Mouse (Mus musculus) brown adipose tissue, adult 24 weeks (tissue): ENCODE data around the gene Coa3. TPM values are rescaled to one million over a fixed set of nuclear protein-coding genes. Genes with fewer than 3 reads are reported as not detected.

Source experiments
- H3K27ac ChIP-seq: fragments of 200-500 bp; replicated peaks from 2 replicates; pipeline ENCODE4 v1.5.1; 2012; ENCODE audit warnings: low read depth, mild to moderate bottlenecking, low read length
- H3K4me1 ChIP-seq: fragments of 200-500 bp; 2 replicates; pipeline ENCODE4 v1.6.1; 2012; ENCODE audit warnings: low read length, mixed read lengths; ENCODE audit not compliant: control insufficient read depth, insufficient read depth, insufficient read length
- H3K4me3 ChIP-seq: fragments of 200-500 bp; 2 replicates; pipeline ENCODE4 v1.5.1; 2012; ENCODE audit warnings: low read depth, mild to moderate bottlenecking, low read length, moderate library complexity; ENCODE audit not compliant: insufficient read depth
- polyA plus RNA-seq: library from polyadenylated mRNA; stranded (reverse); fragments of >200 nt; gene quantifications from 2 replicates; pipeline ENCODE4 v1.2.4, GENCODE M21; 2012; ENCODE audit not compliant: missing spikeins, insufficient read depth, insufficient read length

The Coa3 gene
- polyA plus RNA-seq, 1 experiment: 144 TPM

DNA sequence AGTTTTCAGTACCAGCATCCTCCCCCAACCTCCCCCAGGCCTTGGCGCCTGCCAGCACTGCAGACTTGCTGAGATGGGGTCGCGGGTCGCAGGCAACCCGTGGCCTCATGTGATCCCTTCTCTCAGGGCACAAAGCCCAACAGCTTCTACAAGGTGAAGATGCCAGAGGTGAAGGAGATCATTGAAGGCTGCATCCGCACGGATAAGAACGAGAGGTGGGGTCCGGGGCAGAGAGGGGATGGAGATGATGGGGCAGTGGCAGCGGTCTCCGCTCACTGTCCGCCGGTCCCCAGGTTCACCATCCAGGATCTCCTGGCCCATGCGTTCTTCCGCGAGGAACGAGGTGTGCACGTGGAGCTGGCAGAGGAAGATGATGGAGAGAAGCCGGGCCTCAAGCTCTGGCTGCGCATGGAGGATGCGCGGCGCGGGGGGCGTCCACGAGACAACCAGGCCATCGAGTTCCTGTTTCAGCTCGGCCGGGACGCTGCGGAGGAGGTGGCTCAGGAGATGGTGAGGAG lies 13.9 kb downstream of the Coa3 start:
- H3K4me1 ChIP-seq: peaks cover 2% of the 10 kb centered on the region
- no peak overlapping the region for H3K27ac ChIP-seq
- no peak overlapping the region for H3K4me3 ChIP-seq

GRCm38 (mm10) chr11:101263989-101264280 lies 15.0 kb downstream of the Coa3 start:
- peaks cover 7% of the 10 kb centered on the region for H3K4me1 ChIP-seq
- H3K27ac ChIP-seq: no peak overlapping the region
- no peak overlapping the region for H3K4me3 ChIP-seq

- Histone ChIP-seq H3K4me1 (peaks cover 7% of the 10 kb centered on the region), H3K27ac (no peak overlapping the region), H3K4me3 (no peak overlapping the region)
These were observed 15.6 kb downstream of the Coa3 start for GRCm38 (mm10) chr11:101263138-101263988.

- Histone ChIP-seq H3K4me3 (no peak overlapping the region), H3K4me1 (peaks cover 7% of the 10 kb centered on the region), H3K27ac (no peak overlapping the region)
These were observed 16.5 kb downstream of the Coa3 start for GRCm38 (mm10) chr11:101262272-101262967.

DNA sequence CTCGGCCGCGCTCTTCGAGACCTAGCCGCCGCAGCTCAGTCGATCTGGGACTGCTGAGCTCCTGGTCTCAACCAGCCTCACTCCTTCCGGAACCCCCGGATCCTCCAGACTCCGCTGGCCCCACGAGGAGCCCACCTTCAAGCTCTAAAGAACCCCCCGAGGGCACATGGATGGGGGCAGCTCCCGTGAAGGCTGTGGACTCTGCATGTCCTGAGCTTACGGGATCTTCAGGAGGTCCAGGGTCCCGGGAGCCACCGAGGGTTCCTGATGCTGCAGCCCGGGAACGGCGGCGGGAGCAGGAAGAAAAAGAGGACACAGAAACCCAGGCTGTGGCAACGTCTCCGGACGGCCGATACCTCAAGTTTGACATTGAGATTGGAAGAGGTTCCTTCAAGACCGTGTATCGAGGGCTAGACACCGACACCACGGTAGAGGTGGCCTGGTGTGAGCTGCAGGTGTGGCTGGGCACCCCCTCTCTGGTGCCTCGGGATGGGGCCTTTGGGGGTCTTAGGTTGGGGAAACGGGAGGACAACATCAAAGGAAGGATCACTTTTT lies 18.0 kb downstream of the Coa3 start:
- Histone ChIP-seq H3K4me3 (peak overlapping the region; percentile 68), H3K4me1 (peaks cover 7% of the 10 kb centered on the region), H3K27ac (no peak overlapping the region)

- peaks cover 7% of the 10 kb centered on the region for H3K4me1 ChIP-seq
- no peak within 1 kb of the TSS for H3K27ac ChIP-seq
- peak within 1 kb of the TSS; percentile 68 for H3K4me3 ChIP-seq
These were observed 18.7 kb downstream of the Coa3 start, which contains the start of gene Wnk4 for GRCm38 (mm10) chr11:101259948-101260825. Gene Wnk4, plus strand, starts transcription at chr11:101260567.

- Histone ChIP-seq H3K27ac (no peak overlapping the region), H3K4me3 (no peak overlapping the region), H3K4me1 (peaks cover 7% of the 10 kb centered on the region)
These were observed 19.6 kb downstream of the Coa3 start for GRCm38 (mm10) chr11:101259261-101259712.

GRCm38 (mm10) chr11:101255826-101256775 lies 22.8 kb downstream of the Coa3 start:
- H3K4me3 ChIP-seq: no peak overlapping the region
- H3K27ac ChIP-seq: no peak overlapping the region
- peaks cover 9% of the 10 kb centered on the region; the same call in 1 of the 2 replicates for H3K4me1 ChIP-seq

GRCm38 (mm10) chr11:101253613-101254389 lies 25.1 kb downstream of the Coa3 start, which contains the start of gene Vps25:
Gene Vps25, plus strand, starts transcription at chr11:101253707.
- Histone ChIP-seq H3K4me3 (peak within 1 kb of the TSS; percentile 99), H3K4me1 (0 out of 2 replicates have a peak, but pooled peaks cover 2% of the 10 kb centered on the region), H3K27ac (peak within 1 kb of the TSS; percentile 90)

- H3K4me3 ChIP-seq: peak overlapping the region; percentile 57
- peak overlapping the region; percentile 79 for H3K27ac ChIP-seq
- 0 out of 2 replicates have a peak, but pooled peaks cover 2% of the 10 kb centered on the region for H3K4me1 ChIP-seq
These were observed 26.0 kb downstream of the Coa3 start for GRCm38 (mm10) chr11:101252941-101253340.

- H3K4me1 ChIP-seq: 0 out of 2 replicates have a peak, but pooled peaks cover 2% of the 10 kb centered on the region
- no peak overlapping the region for H3K4me3 ChIP-seq
- no peak overlapping the region for H3K27ac ChIP-seq
These were observed 27.9 kb downstream of the Coa3 start for GRCm38 (mm10) chr11:101251031-101251430.

- peaks cover 12% of the 10 kb centered on the region for H3K4me1 ChIP-seq
- H3K27ac ChIP-seq: peak overlapping the region; percentile 95
- peak overlapping the region; percentile 97 for H3K4me3 ChIP-seq
These were observed 30.5 kb downstream of the Coa3 start for GRCm38 (mm10) chr11:101248258-101248994.
